Mouse (Mus musculus): ENCODE results near the gene Gm20388. TPM values are rescaled to one million over a fixed set of nuclear protein-coding genes. Genes with fewer than 3 reads are reported as not detected.
"Not testable (repeated sequence)": the region's sequence is repeated elsewhere in the genome, so short reads cannot be mapped to it uniquely, and the experiment has no call there.

The Gm20388 gene
- polyA plus RNA-seq, 1 experiment from 2014 or later, result not detected

GRCm38 (mm10) chr8:120329030-120329748 is 418.5 kb downstream of the Gm20388 start:
- Histone ChIP-seq H3K9ac (ENCODE audit: low read depth, low read length) (no peak overlapping the region), H3K4me1 (replicated peaks; ENCODE audit: control insufficient read depth, insufficient read depth, low read length) (no peaks in the 10 kb centered on the region), H3K27me3 (replicated peaks; ENCODE audit: control insufficient read depth, insufficient read depth, low read length) (no peaks in the 10 kb centered on the region), H3K4me3 (ENCODE audit: low read depth, low read length) (no peak overlapping the region), H3K27ac (ENCODE audit: low read depth, low read length) (no peak overlapping the region), H3K9me3 (ENCODE audit: control insufficient read depth) (no peaks in the 10 kb centered on the region), H3K36me3 (ENCODE audit: control insufficient read depth, insufficient read depth) (no peaks in the 10 kb centered on the region), H3K4me2 (replicated peaks; ENCODE audit: low read depth) (no peak overlapping the region)
- no peak for ATAC-seq
- 80% methylated on average over 11 of the region's 11 CpGs for WGBS
- no peak for TF ChIP-seq CTCF (IDR thresholded peaks at IDR 0.05; ENCODE audit: low read depth)

- Histone ChIP-seq H3K9me3 (ENCODE audit: control insufficient read depth) (no peaks in the 10 kb centered on the region), H3K4me2 (replicated peaks; ENCODE audit: low read depth) (no peak overlapping the region), H3K36me3 (ENCODE audit: control insufficient read depth, insufficient read depth) (no peaks in the 10 kb centered on the region), H3K27me3 (replicated peaks; ENCODE audit: control insufficient read depth, insufficient read depth, low read length) (no peaks in the 10 kb centered on the region), H3K27ac (ENCODE audit: low read depth, low read length) (no peak overlapping the region), H3K4me3 (ENCODE audit: low read depth, low read length) (no peak overlapping the region), H3K4me1 (replicated peaks; ENCODE audit: control insufficient read depth, insufficient read depth, low read length) (0 out of 2 replicates have a peak, but pooled peaks cover 4% of the 10 kb centered on the region), H3K9ac (ENCODE audit: low read depth, low read length) (no peak overlapping the region)
- no peak for ATAC-seq
- 78% methylated on average over 7 of the region's 7 CpGs for WGBS
- no peak for TF ChIP-seq CTCF (IDR thresholded peaks at IDR 0.05; ENCODE audit: low read depth)
Measured at GRCm38 (mm10) chr8:120331027-120331426, 420.4 kb downstream of the Gm20388 start.

- H3K27ac ChIP-seq (ENCODE audit: low read depth, low read length), result no peak overlapping the region
- H3K4me2 ChIP-seq (replicated peaks; ENCODE audit: low read depth), result no peak overlapping the region
- no peak overlapping the region for H3K4me3 ChIP-seq (ENCODE audit: low read depth, low read length)
- no peaks in the 10 kb centered on the region for H3K27me3 ChIP-seq (replicated peaks; ENCODE audit: control insufficient read depth, insufficient read depth, low read length)
- no peaks in the 10 kb centered on the region for H3K9me3 ChIP-seq (ENCODE audit: control insufficient read depth)
- TF ChIP-seq CTCF (IDR thresholded peaks at IDR 0.05; ENCODE audit: low read depth), result peak; percentile 68
- no peak for ATAC-seq
- H3K4me1 ChIP-seq (replicated peaks; ENCODE audit: control insufficient read depth, insufficient read depth, low read length), result 0 out of 2 replicates have a peak, but pooled peaks cover 4% of the 10 kb centered on the region
- H3K9ac ChIP-seq (ENCODE audit: low read depth, low read length), result no peak overlapping the region
- WGBS, result 73% methylated on average over 16 of the region's 16 CpGs
- H3K36me3 ChIP-seq (ENCODE audit: control insufficient read depth, insufficient read depth), result no peaks in the 10 kb centered on the region
Measured at GRCm38 (mm10) chr8:120332379-120333229, 422.0 kb downstream of the Gm20388 start.

GRCm38 (mm10) chr8:120333681-120334080 is 423.0 kb downstream of the Gm20388 start:
- Histone ChIP-seq H3K4me2 (replicated peaks; ENCODE audit: low read depth) (no peak overlapping the region), H3K4me1 (replicated peaks; ENCODE audit: control insufficient read depth, insufficient read depth, low read length) (0 out of 2 replicates have a peak, but pooled peaks cover 4% of the 10 kb centered on the region), H3K36me3 (ENCODE audit: control insufficient read depth, insufficient read depth) (no peaks in the 10 kb centered on the region), H3K4me3 (ENCODE audit: low read depth, low read length) (no peak overlapping the region), H3K27me3 (replicated peaks; ENCODE audit: control insufficient read depth, insufficient read depth, low read length) (no peaks in the 10 kb centered on the region), H3K9me3 (ENCODE audit: control insufficient read depth) (no peaks in the 10 kb centered on the region), H3K9ac (ENCODE audit: low read depth, low read length) (no peak overlapping the region), H3K27ac (ENCODE audit: low read depth, low read length) (no peak overlapping the region)
- no peak for TF ChIP-seq CTCF (IDR thresholded peaks at IDR 0.05; ENCODE audit: low read depth)
- ATAC-seq, result no peak
- 92% methylated on average over 4 of the region's 4 CpGs for WGBS

- 79% methylated on average over 3 of the region's 3 CpGs for WGBS
- H3K4me1 ChIP-seq (replicated peaks; ENCODE audit: control insufficient read depth, insufficient read depth, low read length); ATAC-seq; H3K27me3 ChIP-seq (replicated peaks; ENCODE audit: control insufficient read depth, insufficient read depth, low read length); H3K4me2 ChIP-seq (replicated peaks; ENCODE audit: low read depth); H3K36me3 ChIP-seq (ENCODE audit: control insufficient read depth, insufficient read depth); H3K4me3 ChIP-seq (ENCODE audit: low read depth, low read length); H3K27ac ChIP-seq (ENCODE audit: low read depth, low read length); H3K9me3 ChIP-seq (ENCODE audit: control insufficient read depth); H3K9ac ChIP-seq (ENCODE audit: low read depth, low read length): not testable (repeated sequence)
Measured at GRCm38 (mm10) chr8:120334261-120334660, 423.6 kb downstream of the Gm20388 start.

GRCm38 (mm10) chr8:120334878-120335261 is 424.2 kb downstream of the Gm20388 start:
- no peak overlapping the region for H3K4me3 ChIP-seq (ENCODE audit: low read depth, low read length)
- no peak for ATAC-seq

More at GRCm38 (mm10) chr8:120334878-120335261, 424.2 kb downstream of the Gm20388 start:
- no peak overlapping the region for H3K9ac ChIP-seq (ENCODE audit: low read depth, low read length)
- WGBS, result 35% methylated on average over 5 of the region's 5 CpGs
- H3K9me3 ChIP-seq (ENCODE audit: control insufficient read depth), result no peaks in the 10 kb centered on the region
- TF ChIP-seq CTCF (IDR thresholded peaks at IDR 0.05; ENCODE audit: low read depth), result no peak
- no peaks in the 10 kb centered on the region for H3K27me3 ChIP-seq (replicated peaks; ENCODE audit: control insufficient read depth, insufficient read depth, low read length)
- no peak overlapping the region for H3K27ac ChIP-seq (ENCODE audit: low read depth, low read length)
- H3K4me2 ChIP-seq (replicated peaks; ENCODE audit: low read depth), result peak overlapping the region; percentile 64
- H3K36me3 ChIP-seq (ENCODE audit: control insufficient read depth, insufficient read depth), result no peaks in the 10 kb centered on the region
- H3K4me1 ChIP-seq (replicated peaks; ENCODE audit: control insufficient read depth, insufficient read depth, low read length), result 0 out of 2 replicates have a peak, but pooled peaks cover 4% of the 10 kb centered on the region
